Mouse (Mus musculus): Measurements from ENCODE around the gene Sh3bp4.

Gene Sh3bp4

GRCm38 (mm10) chr1:89092442-89092991, 22.3 kb downstream of the Sh3bp4 start:
- no peak for DNase-seq (ENCODE audit: low read depth in 2 of 2, low spot score in 2 of 2)

- no peak for DNase-seq (ENCODE audit: low read depth in 2 of 2, low spot score in 2 of 2)
Measured at GRCm38 (mm10) chr1:89093696-89094095, 23.5 kb downstream of the Sh3bp4 start.

GRCm38 (mm10) chr1:89094416-89094815, 24.2 kb downstream of the Sh3bp4 start:
- DNase-seq (ENCODE audit: low read depth in 2 of 2, low spot score in 2 of 2): no peak

- DNase-seq (ENCODE audit: low read depth in 2 of 2, low spot score in 2 of 2): no peak
Measured at GRCm38 (mm10) chr1:89095642-89096424, 25.6 kb downstream of the Sh3bp4 start.

GRCm38 (mm10) chr1:89102231-89103003, 32.2 kb downstream of the Sh3bp4 start:
- DNase-seq (ENCODE audit: low read depth in 2 of 2, low spot score in 2 of 2): no peak

GRCm38 (mm10) chr1:89103004-89103263, 32.7 kb downstream of the Sh3bp4 start:
- DNase-seq (ENCODE audit: low read depth in 2 of 2, low spot score in 2 of 2): no peak

- no peak for DNase-seq (ENCODE audit: low read depth in 2 of 2, low spot score in 2 of 2)
Measured at GRCm38 (mm10) chr1:89103505-89103904, 33.3 kb downstream of the Sh3bp4 start.

DNA sequence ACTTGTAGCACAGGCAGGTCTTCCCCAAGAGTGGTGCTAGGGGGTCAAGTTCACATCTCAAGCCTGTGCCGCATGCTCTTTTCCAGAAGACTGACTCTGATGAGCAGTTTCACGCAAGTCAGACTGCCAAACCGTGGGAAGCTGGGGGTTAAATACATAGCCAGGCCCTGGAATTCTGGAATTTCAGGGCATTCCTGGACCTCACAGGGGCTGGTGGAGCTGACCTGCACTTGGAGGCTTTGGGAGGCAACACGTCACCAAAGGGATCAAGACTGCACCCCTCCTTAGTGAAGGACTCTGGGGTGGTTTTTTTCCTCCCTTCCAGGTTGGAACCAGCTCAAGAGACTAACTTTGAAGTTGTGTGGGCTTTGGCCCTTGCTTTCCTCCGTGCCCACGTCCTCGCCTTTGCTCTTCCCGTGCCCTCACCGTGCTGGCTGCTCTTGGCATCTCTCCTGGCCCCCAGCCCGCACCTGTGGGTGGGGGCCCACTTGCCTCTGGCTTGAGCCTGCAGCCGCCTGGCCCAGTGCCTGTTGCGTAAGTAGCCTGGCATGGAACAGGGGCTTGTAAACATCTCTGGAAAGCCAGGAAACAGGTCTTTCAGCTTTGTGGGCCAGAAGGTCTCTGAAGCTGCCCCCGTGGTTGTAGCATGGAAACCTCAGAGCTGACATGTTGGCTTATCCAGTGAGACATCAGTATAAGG, 34.0 kb downstream of the Sh3bp4 start:
- DNase-seq (ENCODE audit: low read depth in 2 of 2, low spot score in 2 of 2): no peak

GRCm38 (mm10) chr1:89105891-89106830, 35.9 kb downstream of the Sh3bp4 start:
- DNase-seq (ENCODE audit: low read depth in 2 of 2, low spot score in 2 of 2): no peak

- DNase-seq (ENCODE audit: low read depth in 2 of 2, low spot score in 2 of 2): no peak
Measured at GRCm38 (mm10) chr1:89107466-89107865, 37.3 kb downstream of the Sh3bp4 start.

DNA sequence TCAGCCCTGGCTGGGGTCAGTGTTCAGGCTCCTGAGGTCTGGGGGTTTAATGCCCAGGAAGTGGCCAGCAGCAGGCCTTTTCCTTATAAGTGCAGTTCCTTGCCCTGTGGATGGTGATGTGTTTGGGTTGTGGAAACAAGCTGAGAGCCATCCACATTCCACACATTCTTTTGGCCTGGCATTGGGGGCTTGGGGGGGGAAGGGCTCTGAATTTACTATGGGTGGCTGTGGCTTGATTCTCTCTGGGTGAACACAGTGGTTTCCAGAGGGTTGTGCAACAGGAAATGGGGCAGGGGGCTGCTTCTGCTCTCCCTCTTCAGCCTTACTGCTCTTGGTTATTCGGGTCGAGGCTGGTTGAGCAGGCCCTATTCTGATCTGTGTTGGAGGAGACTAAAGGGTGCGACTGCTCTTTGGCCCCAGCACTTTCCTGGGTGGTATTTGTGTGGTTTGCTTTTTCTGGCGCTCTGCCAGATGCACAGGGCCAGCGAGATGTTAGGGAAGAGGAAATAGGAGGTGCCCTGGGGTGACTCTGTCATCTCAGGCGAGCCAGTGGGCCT, 38.2 kb downstream of the Sh3bp4 start:
- DNase-seq (ENCODE audit: low read depth in 2 of 2, low spot score in 2 of 2): no peak

GRCm38 (mm10) chr1:89109767-89110166, 39.6 kb downstream of the Sh3bp4 start:
- no peak for DNase-seq (ENCODE audit: low read depth in 2 of 2, low spot score in 2 of 2)

- DNase-seq (ENCODE audit: low read depth in 2 of 2, low spot score in 2 of 2): no peak
Measured at GRCm38 (mm10) chr1:89110767-89111534, 40.7 kb downstream of the Sh3bp4 start.

GRCm38 (mm10) chr1:89112544-89112943, 42.3 kb downstream of the Sh3bp4 start:
- DNase-seq (ENCODE audit: low read depth in 2 of 2, low spot score in 2 of 2): no peak

- DNase-seq (ENCODE audit: low read depth in 2 of 2, low spot score in 2 of 2): no peak
Measured at GRCm38 (mm10) chr1:89113731-89114130, 43.5 kb downstream of the Sh3bp4 start.

DNA sequence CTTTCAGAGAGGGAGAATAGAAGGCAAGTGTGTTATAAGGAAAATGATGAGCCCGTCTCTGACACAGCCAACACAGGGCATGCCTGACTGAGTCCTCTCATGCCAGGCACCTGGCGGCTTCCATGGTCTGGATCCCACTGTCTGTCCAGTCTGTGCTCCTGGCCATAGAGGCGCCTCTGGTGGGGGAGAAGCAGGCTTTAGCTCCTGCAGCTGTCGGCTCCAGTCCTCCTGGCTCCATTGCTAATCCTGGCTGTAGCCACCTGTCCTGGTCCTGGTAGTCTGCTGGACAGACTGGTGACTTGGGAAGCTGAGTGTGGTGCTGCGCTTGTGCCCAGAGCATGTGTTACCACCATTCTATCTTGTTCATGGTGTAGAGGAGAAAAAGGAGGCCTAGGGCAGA, 46.8 kb downstream of the Sh3bp4 start:
- DNase-seq (ENCODE audit: low read depth in 2 of 2, low spot score in 2 of 2): no peak

DNA sequence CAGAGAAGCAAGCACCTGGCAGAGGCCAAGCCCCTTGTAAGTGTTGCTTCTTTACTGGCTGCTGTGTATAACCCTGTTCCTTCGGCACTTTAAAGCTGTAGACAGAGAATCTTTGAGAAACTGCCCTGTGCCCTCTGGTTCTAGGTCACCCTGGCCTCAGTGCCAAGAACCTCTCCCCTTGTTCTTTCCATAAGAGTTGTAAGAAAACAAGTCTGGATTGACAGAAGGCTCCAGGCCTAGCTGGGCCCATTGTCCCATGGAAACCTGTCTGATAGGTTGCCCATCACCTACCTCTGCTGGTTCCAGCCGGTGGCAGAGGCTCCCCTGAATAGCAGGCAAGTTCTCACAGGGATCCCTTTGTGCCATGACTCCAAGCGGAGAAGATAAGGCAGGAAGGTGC, 47.9 kb downstream of the Sh3bp4 start:
- no peak for DNase-seq (ENCODE audit: low read depth in 2 of 2, low spot score in 2 of 2)

GRCm38 (mm10) chr1:89118836-89119235, 48.6 kb downstream of the Sh3bp4 start:
- DNase-seq (ENCODE audit: low read depth in 2 of 2, low spot score in 2 of 2): no peak

GRCm38 (mm10) chr1:89120290-89120689, 50.1 kb downstream of the Sh3bp4 start:
- DNase-seq (ENCODE audit: low read depth in 2 of 2, low spot score in 2 of 2): no peak

- DNase-seq (ENCODE audit: low read depth in 2 of 2, low spot score in 2 of 2): no peak
Measured at GRCm38 (mm10) chr1:89121466-89121865, 51.3 kb downstream of the Sh3bp4 start.

All from CD8-positive naive resting alpha-beta T cell, adult 2 months (primary cell).